Mouse (Mus musculus): ENCODE data around the gene Fam126b.
"Not testable (repeated sequence)": the region's sequence is repeated elsewhere in the genome, so short reads cannot be mapped to it uniquely, and the experiment has no call there.

The Fam126b gene

GRCm38 (mm10) chr1:58586171-58586997 lies at the start of gene Fam126b, which contains the start of gene Ndufb3:
TSS of gene Fam126b (minus strand) at chr1:58586323.
TSS of gene Ndufb3 (plus strand) at chr1:58586384.
- peak; percentile 92 for DNase-seq (ENCODE audit: low spot score)

DNA sequence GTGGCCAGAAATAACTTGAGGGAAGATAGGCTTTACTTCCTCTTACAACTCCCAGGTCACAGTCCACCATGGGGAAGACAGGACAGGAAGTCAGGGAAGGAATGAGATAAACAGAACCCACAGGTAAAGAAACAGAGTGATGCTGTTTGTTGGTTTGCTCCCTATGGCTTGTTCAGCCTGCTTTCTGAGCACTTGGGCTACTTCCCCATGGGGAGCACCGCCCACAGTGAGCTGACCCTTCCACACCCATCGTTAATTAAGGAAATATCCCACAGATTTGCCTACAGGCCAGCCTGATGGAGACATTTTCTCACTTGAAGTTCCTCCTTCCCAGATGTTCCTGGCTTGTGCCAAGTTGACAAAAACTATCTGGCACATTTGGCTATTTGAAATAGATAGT lies 42.7 kb upstream of the Fam126b start:
- not testable (repeated sequence) for DNase-seq (ENCODE audit: low spot score)

DNA sequence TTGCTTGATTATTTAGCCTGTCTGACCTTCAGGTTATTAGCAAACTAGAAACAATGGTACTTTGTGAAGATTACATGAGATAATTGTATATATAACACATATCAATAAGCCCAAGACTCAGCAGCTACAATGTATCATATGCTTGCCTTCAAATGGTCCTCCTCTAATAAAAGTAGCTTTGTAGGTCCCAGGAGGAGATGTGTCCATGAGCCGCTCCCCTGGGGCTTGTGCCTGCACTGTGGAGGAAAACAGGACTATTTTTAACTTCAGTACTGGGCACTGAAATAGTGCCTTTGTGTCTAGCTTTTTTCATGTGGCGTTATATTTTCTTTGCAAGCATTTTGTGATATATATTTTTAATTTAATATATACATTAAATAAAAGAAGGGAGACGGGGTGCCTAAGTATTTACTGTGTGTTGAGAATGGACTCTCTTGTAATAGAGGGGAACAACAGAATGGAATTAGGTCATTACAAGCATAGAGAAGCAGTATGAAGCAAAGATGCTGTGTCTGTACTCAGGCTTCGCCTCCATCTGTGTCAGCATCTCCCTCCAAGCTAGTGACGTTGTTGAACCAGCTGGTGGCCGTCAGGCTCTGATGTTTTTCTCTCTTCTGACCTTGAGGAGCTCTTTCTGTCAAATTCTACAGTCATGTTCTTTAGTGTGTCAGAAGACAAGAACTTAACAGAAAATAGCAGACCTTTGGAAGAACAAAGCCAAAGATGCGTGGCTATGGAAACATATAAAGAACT lies 36.0 kb upstream of the Fam126b start:
- peak; percentile 23 for DNase-seq (ENCODE audit: low spot score)

GRCm38 (mm10) chr1:58621251-58621650 lies 35.1 kb upstream of the Fam126b start:
- DNase-seq (ENCODE audit: low spot score), result no peak

DNA sequence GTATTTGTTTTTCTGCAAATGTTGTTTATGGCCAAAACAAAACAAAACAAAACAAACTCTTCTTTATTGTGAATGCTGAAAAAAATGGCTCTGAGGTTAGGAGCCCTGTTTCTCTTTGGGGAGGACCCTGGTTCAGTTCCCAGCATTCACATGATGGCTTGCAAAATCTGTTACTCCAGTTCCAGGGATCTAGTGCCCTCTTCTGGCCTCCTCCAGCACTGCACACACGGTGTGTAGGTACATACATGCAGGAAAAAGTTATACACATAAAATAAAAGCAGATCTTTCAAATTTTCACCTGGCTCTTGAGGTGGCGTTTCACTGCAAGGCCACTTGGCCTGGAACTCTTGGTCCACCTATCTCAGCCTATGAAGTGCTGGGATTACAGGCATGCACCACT lies 32.6 kb upstream of the Fam126b start:
- DNase-seq (ENCODE audit: low spot score), result no peak

DNA sequence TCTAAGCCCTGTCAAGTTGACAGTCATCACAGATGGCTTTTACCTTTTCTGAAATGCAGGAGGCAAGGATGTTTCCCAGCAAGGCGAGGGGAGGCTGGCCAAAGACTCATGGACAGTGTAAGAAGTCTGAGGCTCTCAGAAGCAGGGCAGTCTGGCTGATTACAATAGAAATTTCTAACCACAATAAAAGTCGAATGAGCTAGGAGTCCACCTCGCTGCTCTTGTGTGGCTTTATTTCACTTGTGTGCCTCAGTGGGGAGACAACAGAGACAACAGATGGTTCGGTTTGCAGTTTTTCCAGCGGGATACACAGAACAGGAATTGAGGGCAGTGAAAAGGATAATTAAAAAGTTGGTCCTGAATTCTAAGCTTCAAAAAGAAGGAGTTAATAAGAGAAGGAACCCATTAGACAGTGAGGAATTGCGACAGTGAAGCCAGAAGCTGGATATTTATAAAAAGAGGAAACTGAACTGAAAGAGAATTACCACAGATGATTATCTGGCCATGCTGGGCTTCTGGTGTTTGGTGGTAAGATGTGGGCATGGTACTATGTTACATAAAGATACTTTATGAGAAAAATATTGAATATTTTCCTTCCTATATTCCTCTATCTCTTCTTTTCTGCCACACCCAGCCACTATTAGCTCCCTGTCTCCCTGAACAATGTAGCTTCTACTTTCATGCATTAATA lies 32.0 kb upstream of the Fam126b start:
- no peak for DNase-seq (ENCODE audit: low spot score)

- no peak for DNase-seq (ENCODE audit: low spot score)
These were observed 31.0 kb upstream of the Fam126b start for GRCm38 (mm10) chr1:58617076-58617475.

DNA sequence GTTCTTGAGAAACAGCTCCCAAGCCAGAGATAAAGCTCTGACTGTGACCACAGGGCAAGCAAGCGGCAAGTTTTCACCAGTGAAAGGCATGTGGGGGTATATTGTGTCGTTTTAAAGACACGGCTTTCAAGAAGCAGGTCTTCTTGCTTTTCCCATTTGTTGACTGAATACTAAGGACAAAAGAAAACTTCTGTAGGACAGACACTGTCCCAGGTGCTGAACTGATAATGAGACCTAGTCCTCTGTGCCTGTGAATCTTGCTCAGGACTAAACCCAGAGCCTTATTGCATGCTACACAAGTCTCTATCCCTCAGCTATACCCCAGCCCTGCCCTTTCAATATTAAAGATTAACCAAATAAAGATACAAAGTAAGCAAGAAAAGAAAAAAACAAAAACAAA lies 30.1 kb upstream of the Fam126b start:
- DNase-seq (ENCODE audit: low spot score), result no peak

GRCm38 (mm10) chr1:58615146-58615545 lies 29.0 kb upstream of the Fam126b start:
- no peak for DNase-seq (ENCODE audit: low spot score)

DNA sequence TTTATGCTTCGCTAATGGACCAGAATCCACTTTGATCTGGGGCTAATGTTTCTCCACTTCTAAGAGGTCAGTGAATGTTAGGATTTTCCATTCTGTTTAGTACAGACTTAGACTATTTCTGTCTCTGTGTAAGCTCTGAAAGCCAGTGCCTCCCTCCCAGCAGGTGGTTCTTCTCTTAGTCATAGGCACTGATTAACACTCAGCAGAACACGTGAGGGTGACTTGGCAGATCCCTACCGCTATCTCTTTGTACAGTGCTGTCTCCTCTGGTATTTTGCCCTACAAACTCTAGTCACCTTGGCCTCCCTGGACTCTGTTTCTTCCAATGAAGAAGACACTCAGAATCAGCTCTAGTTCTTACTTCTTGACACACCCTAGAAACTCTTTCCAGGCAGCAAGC lies 28.3 kb upstream of the Fam126b start:
- peak; percentile 40 for DNase-seq (ENCODE audit: low spot score)

DNA sequence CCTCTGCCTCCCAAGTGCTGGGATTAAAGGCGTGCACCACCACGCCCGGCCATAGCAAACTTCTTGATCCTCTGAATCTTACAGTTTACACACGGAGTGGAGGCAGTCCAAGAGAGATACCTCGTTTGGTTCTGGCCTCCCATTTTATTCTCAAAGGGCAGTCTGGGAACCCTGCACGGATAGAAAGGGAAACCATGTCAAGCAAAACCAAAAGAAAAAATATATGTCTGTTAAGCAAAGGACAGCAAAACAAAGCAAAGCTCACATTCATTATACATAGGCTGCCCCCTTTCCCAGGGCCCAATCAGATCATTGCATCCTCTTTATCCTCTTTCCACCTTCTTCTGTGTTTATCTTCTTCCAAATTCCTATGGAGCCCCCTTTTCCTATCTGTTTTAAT lies 27.7 kb upstream of the Fam126b start:
- DNase-seq (ENCODE audit: low spot score), result peak; percentile 28

DNA sequence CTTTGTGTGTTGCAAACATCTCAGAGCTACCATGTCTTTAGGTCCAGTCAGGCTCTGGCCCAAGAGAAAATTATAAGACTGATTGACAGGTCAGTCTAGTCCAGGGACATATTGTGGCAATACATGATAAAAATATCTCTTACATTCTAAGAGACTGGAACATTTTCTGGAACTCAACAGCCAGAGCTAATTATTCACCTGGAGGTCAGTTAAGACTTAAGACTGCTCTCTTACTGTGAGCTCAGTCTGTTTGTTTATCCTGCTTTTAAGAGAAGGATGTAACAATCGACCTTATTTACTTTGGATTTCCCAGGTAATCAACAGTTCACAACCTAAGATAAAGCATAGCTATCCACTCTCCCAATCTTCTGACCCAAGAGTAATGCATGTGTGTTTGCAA lies 24.5 kb upstream of the Fam126b start:
- no peak for DNase-seq (ENCODE audit: low spot score)

DNA sequence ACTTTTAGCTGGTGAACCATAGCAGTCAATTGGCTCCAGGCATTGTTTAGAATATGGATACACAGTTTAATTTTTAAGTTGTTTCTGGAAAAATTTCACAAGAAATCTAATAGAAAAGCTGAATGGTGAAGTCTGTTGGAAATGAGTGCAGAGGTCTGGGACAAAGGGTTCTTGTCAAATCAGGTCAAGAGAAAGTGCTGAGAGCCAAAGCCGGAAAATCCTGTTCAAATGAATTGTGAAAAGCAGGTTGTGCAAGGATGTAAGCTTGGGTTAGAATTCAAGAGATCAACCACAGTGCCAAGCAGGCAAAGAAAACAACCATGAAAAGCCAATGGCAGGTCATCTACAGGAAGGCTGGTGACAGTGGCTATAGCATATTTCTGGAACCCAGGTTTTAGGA lies 24.0 kb upstream of the Fam126b start:
- no peak for DNase-seq (ENCODE audit: low spot score)

DNA sequence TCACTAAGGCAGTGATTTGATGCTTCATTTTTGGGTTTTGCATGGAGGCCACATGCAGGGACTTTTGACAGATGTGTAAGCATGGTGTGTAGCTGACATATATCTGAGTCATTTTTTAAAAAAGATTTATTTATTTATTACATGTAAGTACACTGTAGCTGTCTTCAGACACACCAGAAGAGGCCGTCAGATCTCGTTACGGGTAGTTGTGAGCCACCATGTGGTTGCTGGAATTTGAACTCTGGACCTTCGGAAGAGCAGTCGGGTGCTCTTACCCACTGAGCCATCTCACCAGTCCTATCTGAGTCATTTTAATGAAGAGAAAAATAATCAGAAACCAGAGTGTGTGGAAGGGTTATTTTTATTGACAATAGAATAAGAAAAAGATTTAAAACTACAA lies 23.5 kb upstream of the Fam126b start:
- DNase-seq (ENCODE audit: low spot score), result not testable (repeated sequence)

- DNase-seq (ENCODE audit: low spot score), result no peak
These were observed 17.6 kb upstream of the Fam126b start for GRCm38 (mm10) chr1:58603738-58604137.

DNA sequence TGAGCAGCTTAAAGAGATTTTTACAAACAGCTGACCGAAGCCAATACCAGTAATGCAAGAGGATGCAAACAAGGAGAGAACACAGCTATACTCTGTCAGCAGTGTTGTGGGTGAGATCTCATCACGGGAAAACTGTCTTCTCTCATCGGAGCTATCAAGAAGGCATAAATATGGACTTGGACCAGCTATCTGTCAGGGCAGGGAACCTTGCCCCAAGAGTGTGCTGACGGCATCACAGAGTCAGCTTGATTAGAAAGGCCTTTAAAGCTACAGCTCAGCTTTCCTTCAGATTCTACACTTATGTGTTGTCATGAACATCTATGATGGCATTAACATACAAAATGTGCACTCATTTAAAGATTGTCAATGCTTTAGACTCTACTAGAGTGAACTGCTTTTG lies 16.6 kb upstream of the Fam126b start:
- DNase-seq (ENCODE audit: low spot score), result no peak

DNA sequence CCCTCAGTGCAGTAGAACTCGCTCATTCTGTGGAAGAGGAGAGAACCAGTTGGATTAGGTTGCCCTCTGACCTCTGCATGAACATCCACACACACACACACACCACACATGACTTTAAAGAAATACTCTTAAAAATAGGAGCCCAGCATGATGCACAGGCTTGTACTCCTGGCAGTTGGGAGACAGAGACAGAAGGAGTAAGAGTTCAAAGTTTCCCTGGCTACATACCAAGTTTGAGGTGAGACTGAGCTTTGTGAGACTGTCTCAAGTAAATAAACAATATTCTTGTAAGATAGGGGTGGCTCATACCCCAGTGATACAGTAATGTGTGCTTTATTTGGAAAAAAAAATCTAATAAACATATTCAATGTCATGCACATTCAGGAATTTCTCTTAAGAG lies 1.4 kb upstream of the Fam126b start:
- DNase-seq (ENCODE audit: low spot score), result no peak

- DNase-seq (ENCODE audit: low spot score), result peak; percentile 23
These were observed 551 bp downstream of the Fam126b start for GRCm38 (mm10) chr1:58585373-58586170.

GRCm38 (mm10) chr1:58584271-58584670 lies 1.9 kb downstream of the Fam126b start:
- DNase-seq (ENCODE audit: low spot score), result no peak

- no peak for DNase-seq (ENCODE audit: low spot score)
These were observed 3.5 kb downstream of the Fam126b start for GRCm38 (mm10) chr1:58582611-58583010.

GRCm38 (mm10) chr1:58579179-58579578 lies 6.9 kb downstream of the Fam126b start:
- DNase-seq (ENCODE audit: low spot score), result no peak

DNA sequence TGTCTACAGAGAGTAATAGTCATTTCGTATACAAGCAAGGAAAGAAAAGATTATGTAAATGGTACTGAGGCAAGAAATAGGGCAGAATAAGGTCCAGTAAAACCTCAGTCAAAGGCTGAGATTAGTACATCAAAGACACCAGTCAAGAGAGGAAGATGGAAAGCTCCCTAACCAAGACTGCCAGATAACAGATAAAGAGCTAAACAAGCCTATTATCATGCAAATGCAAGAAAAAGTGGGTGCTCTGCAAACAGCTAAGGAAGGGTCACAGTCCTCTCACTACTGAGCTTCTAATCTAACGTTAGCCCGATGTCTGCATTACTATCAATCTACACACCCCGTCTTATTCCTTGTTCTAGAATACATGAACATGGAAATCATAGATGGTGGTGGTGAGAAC lies 15.7 kb downstream of the Fam126b start:
- DNase-seq (ENCODE audit: low spot score), result no peak
